Mouse (Mus musculus) midbrain, postnatal 0 days (tissue): ENCODE measurements around the gene Nicn1. TPM values are rescaled to one million over a fixed set of nuclear protein-coding genes. Genes with fewer than 3 reads are reported as not detected.

ENCODE experiments used
- ATAC-seq: fragments of 200-750 bp; cut with Nextera tagmentation; 2 replicates; pipeline ENCODE4 v1.8.0; 2017; ENCODE audit warnings: moderate number of reproducible peaks, mild to moderate bottlenecking, moderate TSS enrichment, moderate library complexity; ENCODE audit not compliant: low FRiP score
- DNase-seq: peaks from one replicate; pipeline ENCODE4 v3.0.0-alpha.2; 2015; ENCODE audit warnings: low spot score
- H3K27ac ChIP-seq: fragments of 300-500 bp; sonication (generic); 2 replicates; pipeline ENCODE4 v1.5.1; 2014; ENCODE audit warnings: low read depth, mild to moderate bottlenecking, low read length, mixed read lengths
- H3K27me3 ChIP-seq: fragments of 300-500 bp; sonication (generic); 2 replicates; pipeline ENCODE4 v1.6.1; 2014; ENCODE audit warnings: low read length, control low read depth, mixed read lengths; ENCODE audit not compliant: insufficient read depth
- H3K36me3 ChIP-seq: fragments of 300-500 bp; sonication (generic); 2 replicates; pipeline ENCODE4 v1.6.1; 2014; ENCODE audit warnings: low read length, control low read depth, mixed read lengths; ENCODE audit not compliant: insufficient read depth
- H3K4me1 ChIP-seq: fragments of 300-500 bp; sonication (generic); 2 replicates; pipeline ENCODE4 v1.6.1; 2014; ENCODE audit warnings: mild to moderate bottlenecking, control low read depth, antibody characterized with exemption, low read length, mixed read lengths; ENCODE audit not compliant: insufficient read depth
- H3K4me2 ChIP-seq: fragments of 300-500 bp; sonication (generic); 2 replicates; pipeline ENCODE4 v1.6.1; 2014; ENCODE audit warnings: low read depth, mild to moderate bottlenecking, low read length, mixed read lengths; ENCODE audit not compliant: poor library complexity, severe bottlenecking
- H3K4me3 ChIP-seq: fragments of 300-500 bp; sonication (generic); 2 replicates; pipeline ENCODE4 v1.5.1; 2014; ENCODE audit warnings: low read depth, mild to moderate bottlenecking, low read length, moderate library complexity
- H3K9ac ChIP-seq: fragments of 300-500 bp; sonication (generic); replicated peaks from 2 replicates; pipeline ENCODE4 v1.6.1; 2014; ENCODE audit warnings: mild to moderate bottlenecking, low read length, moderate library complexity, mixed read lengths; ENCODE audit not compliant: poor library complexity, severe bottlenecking
- H3K9me3 ChIP-seq: fragments of 300-500 bp; sonication (generic); 2 replicates; pipeline ENCODE4 v1.6.1; 2016; ENCODE audit warnings: low read length, control low read depth
- CTCF ChIP-seq: IDR thresholded peaks from 2 replicates; pipeline ENCODE4 v1.5.1; 2016; ENCODE audit warnings: antibody characterized with exemption, mild to moderate bottlenecking
- WGBS: fragments of 180-500 bp; shearing (Covaris S2); extraction: QIAGEN DNeasy Blood & Tissue Kit; methylation state at CpG from one replicate; pipeline ENCODE4 v1.1.7; 2014; 5-methylcytosine and 5-hydroxymethylcytosine counted together
- polyA plus RNA-seq: library from polyadenylated mRNA; unstranded; fragments of >200 nt; fragmentation: Nextera tagmentation; extraction: Ambion mirVana; gene quantifications from 2 replicates; pipeline ENCODE4 v1.2.1, GENCODE M21; 2015
- total RNA-seq: library from RNA; depleted of rRNA; stranded (reverse); fragments of >200 nt; gene quantifications from 2 replicates; pipeline ENCODE4 v1.2.3, GENCODE M21; 2014; rRNA removed

The Nicn1 gene
- total and polyA plus RNA-seq, 2 experiments from 2014 or later: 107 to 142 TPM

DNA sequence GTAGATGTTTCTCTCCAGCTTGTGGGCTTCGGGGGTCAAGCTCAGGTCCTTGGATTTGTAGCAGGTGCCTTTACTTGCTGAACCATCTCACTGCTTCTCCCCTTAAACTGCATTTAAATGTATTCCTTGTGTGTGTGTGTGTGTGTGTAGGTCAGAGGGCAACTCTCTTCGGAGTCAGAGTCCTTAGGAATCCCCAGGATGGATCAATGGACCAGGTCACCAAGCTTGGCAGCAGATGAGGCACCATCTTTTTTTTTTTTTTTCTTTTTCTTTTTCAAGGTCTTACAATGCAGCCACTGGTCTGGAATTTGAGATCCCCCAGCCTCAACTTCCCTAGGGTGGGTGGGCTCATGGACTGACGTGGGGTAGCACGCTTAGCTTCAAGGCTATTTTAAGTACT, 54.2 kb downstream of the Nicn1 start:
- TF ChIP-seq CTCF: no peak
- H3K4me2 ChIP-seq: no peak overlapping the region
- H3K36me3 ChIP-seq: no peaks in the 10 kb centered on the region
- no peaks in the 10 kb centered on the region for H3K9me3 ChIP-seq
- no peak for DNase-seq
- no peaks in the 10 kb centered on the region for H3K27me3 ChIP-seq
- 69% methylated on average over 4 of the region's 4 CpGs for WGBS
- H3K4me1 ChIP-seq: no peaks in the 10 kb centered on the region
- H3K4me3 ChIP-seq: no peak overlapping the region
- ATAC-seq: no peak
- H3K9ac ChIP-seq: no peak overlapping the region
- H3K27ac ChIP-seq: no peak overlapping the region

Other genes with a start within 250 kb of the Nicn1 start
- gene Gmppb, start 241.2 kb upstream of the Nicn1 start, total RNA-seq: 13.4 and 18.7 TPM in 2 replicates
- gene Gmppb, start 241.2 kb upstream of the Nicn1 start, polyA plus RNA-seq: 14.9 and 17.8 TPM in 2 replicates
- gene Amigo3, start 237.3 kb upstream of the Nicn1 start, total RNA-seq: 2.5 and 3.7 TPM in 2 replicates
- gene Amigo3, start 237.3 kb upstream of the Nicn1 start, polyA plus RNA-seq: 1.4 and 1.6 TPM in 2 replicates
- gene Mst1, start 210.0 kb upstream of the Nicn1 start, total RNA-seq: 0.14 TPM in 1 of 2 replicates, not detected in the other
- not detected in 2 replicates for gene Mst1, start 210.0 kb upstream of the Nicn1 start, polyA plus RNA-seq
- 46.3 and 60.6 TPM in 2 replicates for gene Rnf123, start 207.1 kb upstream of the Nicn1 start, total RNA-seq
- gene Rnf123, start 207.1 kb upstream of the Nicn1 start, polyA plus RNA-seq: 44.1 and 49.1 TPM in 2 replicates
- 32.3 and 45.1 TPM in 2 replicates for gene Apeh, start 195.8 kb upstream of the Nicn1 start, total RNA-seq
- gene Apeh, start 195.8 kb upstream of the Nicn1 start, polyA plus RNA-seq: 38.3 and 42.7 TPM in 2 replicates
- gene Bsn, start 100.0 kb upstream of the Nicn1 start, total RNA-seq: 59.4 and 60.6 TPM in 2 replicates
- 6.1 and 7.7 TPM in 2 replicates for gene Bsn, start 100.0 kb upstream of the Nicn1 start, polyA plus RNA-seq
- 126 and 141 TPM in 2 replicates for gene Dag1, start 26.5 kb upstream of the Nicn1 start, total RNA-seq
- 78.7 and 79.7 TPM in 2 replicates for gene Dag1, start 26.5 kb upstream of the Nicn1 start, polyA plus RNA-seq
- 27.7 and 30.2 TPM in 2 replicates for gene Amt, start 6.4 kb downstream of the Nicn1 start, total RNA-seq
- gene Amt, start 6.4 kb downstream of the Nicn1 start, polyA plus RNA-seq: 28.1 and 30.9 TPM in 2 replicates
- gene Rhoa, start 15.7 kb downstream of the Nicn1 start, total RNA-seq: 120 and 124 TPM in 2 replicates
- 242 and 252 TPM in 2 replicates for gene Rhoa, start 15.7 kb downstream of the Nicn1 start, polyA plus RNA-seq
- gene Tcta, start 15.7 kb downstream of the Nicn1 start, total RNA-seq: 59.8 and 61.2 TPM in 2 replicates
- gene Tcta, start 15.7 kb downstream of the Nicn1 start, polyA plus RNA-seq: 76.3 and 79.8 TPM in 2 replicates
- 225 and 226 TPM in 2 replicates for gene Gpx1, start 48.5 kb downstream of the Nicn1 start, total RNA-seq
- 430 and 447 TPM in 2 replicates for gene Gpx1, start 48.5 kb downstream of the Nicn1 start, polyA plus RNA-seq
- gene Usp4, start 57.4 kb downstream of the Nicn1 start, total RNA-seq: 114 and 132 TPM in 2 replicates
- 102 and 106 TPM in 2 replicates for gene Usp4, start 57.4 kb downstream of the Nicn1 start, polyA plus RNA-seq
- gene 1700102P08Rik, start 102.4 kb downstream of the Nicn1 start, total RNA-seq: 2.1 and 3.0 TPM in 2 replicates
- 0.99 and 1.4 TPM in 2 replicates for gene 1700102P08Rik, start 102.4 kb downstream of the Nicn1 start, polyA plus RNA-seq
- gene Ccdc36, start 138.1 kb downstream of the Nicn1 start, total RNA-seq: 1.5 and 2.0 TPM in 2 replicates
- gene Ccdc36, start 138.1 kb downstream of the Nicn1 start, polyA plus RNA-seq: 1.9 TPM in 2 replicates
- not detected in 2 replicates for gene BC048562, start 146.1 kb downstream of the Nicn1 start, total RNA-seq
- gene BC048562, start 146.1 kb downstream of the Nicn1 start, polyA plus RNA-seq: not detected in 2 replicates
- gene Ccdc71, start 170.1 kb downstream of the Nicn1 start, total RNA-seq: 37.3 and 39.8 TPM in 2 replicates
- 56.8 and 61.2 TPM in 2 replicates for gene Ccdc71, start 170.1 kb downstream of the Nicn1 start, polyA plus RNA-seq
- 82.4 and 86.3 TPM in 2 replicates for gene Klhdc8b, start 171.2 kb downstream of the Nicn1 start, total RNA-seq
- gene Klhdc8b, start 171.2 kb downstream of the Nicn1 start, polyA plus RNA-seq: 56.1 and 59.2 TPM in 2 replicates
- gene Lamb2, start 189.3 kb downstream of the Nicn1 start, total RNA-seq: 56.5 and 169 TPM in 2 replicates
- gene Lamb2, start 189.3 kb downstream of the Nicn1 start, polyA plus RNA-seq: 15.8 and 18.5 TPM in 2 replicates
- gene Usp19, start 200.2 kb downstream of the Nicn1 start, total RNA-seq: 86.5 and 113 TPM in 2 replicates
- gene Usp19, start 200.2 kb downstream of the Nicn1 start, polyA plus RNA-seq: 48.2 and 50.7 TPM in 2 replicates
- 107 and 146 TPM in 2 replicates for gene Qars, start 217.3 kb downstream of the Nicn1 start, total RNA-seq
- gene Qars, start 217.3 kb downstream of the Nicn1 start, polyA plus RNA-seq: 62.0 and 62.6 TPM in 2 replicates
- gene Qrich1, start 226.4 kb downstream of the Nicn1 start, total RNA-seq: 240 and 284 TPM in 2 replicates
- gene Qrich1, start 226.4 kb downstream of the Nicn1 start, polyA plus RNA-seq: 103 and 109 TPM in 2 replicates